Mouse (Mus musculus): ENCODE results near the gene Avpr1a.

Gene Avpr1a

GRCm38 (mm10) chr10:122447861-122448716 is at the start of gene Avpr1a:
Gene Avpr1a (plus strand): TSS chr10:122448499.
- no peak for DNase-seq (ENCODE audit: low spot score)

- DNase-seq (ENCODE audit: low spot score) = no peak
Observed at GRCm38 (mm10) chr10:122402270-122402669, 46.0 kb upstream of the Avpr1a start.

DNA sequence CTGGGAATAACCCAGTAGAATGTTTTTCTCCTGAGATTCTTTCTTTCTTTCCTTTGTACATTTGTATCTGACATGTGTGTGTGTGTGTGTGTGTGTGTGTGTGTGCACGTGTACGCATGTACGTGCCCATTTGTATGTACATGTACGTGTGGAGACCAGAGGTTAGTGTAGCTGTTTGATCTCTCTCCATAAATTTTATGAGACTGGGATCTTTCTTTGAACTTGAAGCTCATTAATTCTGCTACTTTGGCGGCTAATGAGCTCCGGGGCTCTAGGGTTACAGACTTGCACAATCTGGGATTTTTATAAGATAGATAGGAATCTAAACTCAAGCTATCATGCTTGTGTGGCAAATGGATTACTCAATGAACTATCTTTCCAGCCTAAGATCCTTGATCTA is 42.0 kb upstream of the Avpr1a start:
- no peak for DNase-seq (ENCODE audit: low spot score)

DNA sequence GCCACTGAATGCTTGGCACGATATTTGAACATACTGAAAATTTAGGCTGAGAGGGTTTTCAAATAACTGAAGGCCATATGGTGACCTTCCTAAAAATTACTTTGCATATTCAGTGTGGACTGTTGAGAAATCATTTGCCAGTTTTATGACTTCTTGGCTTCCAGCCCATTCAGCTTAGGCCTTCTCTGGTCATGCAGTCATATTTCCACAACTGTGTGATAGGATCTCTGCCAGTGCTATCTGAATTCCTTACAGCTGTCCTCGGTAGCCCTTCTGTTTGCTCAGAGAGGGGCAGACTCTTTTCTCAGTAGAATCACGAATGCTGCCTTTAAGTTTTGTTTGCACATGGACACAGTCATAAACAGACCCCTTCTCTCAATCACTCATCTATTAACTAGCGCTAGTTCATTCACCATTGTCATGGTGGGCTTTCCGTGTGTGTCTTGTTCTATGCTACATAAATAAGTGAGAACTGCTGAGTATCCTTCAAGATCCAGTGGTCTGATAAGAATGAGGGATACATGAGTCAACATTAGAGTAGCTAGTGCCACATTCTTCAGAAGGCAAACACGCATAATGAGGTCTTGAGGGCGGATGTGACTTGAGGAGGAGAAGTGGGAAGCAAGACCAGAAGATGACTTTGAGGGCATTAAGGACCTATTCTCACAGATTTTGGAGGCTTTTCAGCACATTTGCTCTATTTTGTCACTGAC is 39.4 kb upstream of the Avpr1a start:
- DNase-seq (ENCODE audit: low spot score) = peak; percentile 37

- DNase-seq (ENCODE audit: low spot score) = no peak
Observed at GRCm38 (mm10) chr10:122410791-122411190, 37.5 kb upstream of the Avpr1a start.

GRCm38 (mm10) chr10:122432690-122433089 is 15.6 kb upstream of the Avpr1a start:
- DNase-seq (ENCODE audit: low spot score) = no peak

DNA sequence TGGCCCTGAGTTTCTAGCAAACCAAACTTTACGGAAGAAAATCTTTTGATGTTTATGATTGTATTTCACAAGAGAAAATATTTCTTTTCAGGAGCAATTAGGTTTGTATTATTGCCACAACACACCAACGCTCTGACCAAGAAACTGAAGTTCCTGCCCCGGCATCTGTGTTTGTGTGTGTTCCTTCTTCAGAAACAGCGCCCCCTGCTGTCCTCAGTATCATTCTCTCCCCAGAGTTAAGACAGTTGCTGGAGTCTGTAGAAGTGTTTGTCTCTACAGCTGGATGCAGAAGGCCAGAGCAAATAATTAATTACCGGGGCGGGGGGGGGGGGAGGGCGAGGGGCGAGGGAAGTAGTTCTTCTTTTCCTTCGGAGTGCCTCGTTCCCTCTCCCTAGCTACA is 1.0 kb upstream of the Avpr1a start:
- DNase-seq (ENCODE audit: low spot score) = no peak

- no peak for DNase-seq (ENCODE audit: low spot score)
Observed at GRCm38 (mm10) chr10:122448717-122449611, 665 bp downstream of the Avpr1a start.

DNA sequence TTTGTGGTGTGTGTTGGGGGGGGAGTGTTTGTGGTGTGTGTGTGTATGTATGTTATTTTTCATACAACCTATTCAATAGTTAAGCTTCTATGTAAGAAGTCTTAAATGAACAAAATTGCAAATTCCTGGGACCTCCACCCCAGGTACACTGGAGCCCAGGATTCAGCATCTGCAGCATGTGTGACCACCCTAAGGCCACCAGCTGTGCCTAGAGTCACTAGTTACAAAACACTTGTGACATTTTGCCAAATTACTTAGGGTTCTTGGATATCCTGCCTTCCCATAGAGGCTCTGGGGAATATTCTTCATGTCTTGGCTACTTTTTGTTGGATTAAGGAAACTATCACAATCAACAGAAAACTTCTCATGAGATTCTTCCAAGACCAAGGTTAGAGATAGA is 1.6 kb downstream of the Avpr1a start:
- no peak for DNase-seq (ENCODE audit: low spot score)

DNA sequence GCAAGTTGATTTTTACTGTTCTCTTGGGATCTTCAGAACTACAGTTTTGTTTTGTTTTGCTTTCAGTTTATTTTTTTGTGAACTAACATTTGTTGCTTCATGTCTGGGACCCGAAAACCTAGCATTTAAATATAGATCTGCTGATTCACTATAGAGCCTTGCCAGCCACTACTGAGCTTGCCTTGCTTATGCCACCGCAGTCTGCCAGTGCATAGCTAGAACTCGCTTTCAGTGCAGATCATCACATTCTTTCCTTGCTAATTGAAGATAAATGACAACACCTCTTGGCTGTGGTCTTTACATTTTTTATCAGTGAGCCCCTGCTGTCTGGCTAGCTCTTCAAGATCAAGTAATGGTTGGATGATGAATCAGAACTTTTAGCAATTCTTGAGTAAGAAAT is 5.2 kb downstream of the Avpr1a start:
- no peak for DNase-seq (ENCODE audit: low spot score)

DNA sequence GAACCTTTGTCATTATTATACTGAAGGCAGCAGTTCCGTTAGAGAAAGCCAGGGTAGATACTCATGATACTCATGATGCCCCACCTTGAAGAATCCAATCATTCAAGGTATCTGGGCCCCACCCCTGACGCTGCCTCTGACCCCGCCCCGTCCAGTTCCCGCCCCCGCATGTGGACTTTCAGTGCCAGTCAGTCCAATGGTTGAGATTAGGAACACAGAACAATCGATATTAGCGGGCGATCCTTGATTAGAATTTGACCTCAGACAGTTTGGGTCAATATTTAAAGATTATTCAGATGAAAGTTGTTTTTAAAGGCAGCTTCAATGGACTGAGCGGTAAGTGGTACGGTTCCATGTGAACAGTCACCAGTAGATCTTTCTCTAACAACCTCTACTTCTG is 7.5 kb downstream of the Avpr1a start:
- no peak for DNase-seq (ENCODE audit: low spot score)

DNA sequence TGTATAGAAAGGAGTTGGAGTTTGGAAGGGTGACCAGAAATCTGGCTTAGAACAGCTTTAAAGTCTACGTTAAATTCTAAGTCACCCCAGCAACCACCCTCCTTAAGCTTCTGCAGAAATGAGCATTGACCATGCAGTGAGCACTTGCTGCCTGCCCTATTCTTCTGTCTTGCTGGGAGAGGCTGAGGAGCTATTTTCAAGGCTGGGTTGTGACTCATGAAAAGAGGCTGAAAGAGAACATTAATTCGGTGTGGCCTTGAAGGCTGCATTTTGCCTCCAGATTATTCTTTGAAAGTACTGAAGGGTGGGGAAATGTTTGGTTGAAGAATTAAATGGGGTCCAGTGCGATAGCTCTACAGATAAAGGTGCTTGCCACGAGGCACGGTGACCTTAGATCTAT is 28.5 kb downstream of the Avpr1a start:
- no peak for DNase-seq (ENCODE audit: low spot score)

DNA sequence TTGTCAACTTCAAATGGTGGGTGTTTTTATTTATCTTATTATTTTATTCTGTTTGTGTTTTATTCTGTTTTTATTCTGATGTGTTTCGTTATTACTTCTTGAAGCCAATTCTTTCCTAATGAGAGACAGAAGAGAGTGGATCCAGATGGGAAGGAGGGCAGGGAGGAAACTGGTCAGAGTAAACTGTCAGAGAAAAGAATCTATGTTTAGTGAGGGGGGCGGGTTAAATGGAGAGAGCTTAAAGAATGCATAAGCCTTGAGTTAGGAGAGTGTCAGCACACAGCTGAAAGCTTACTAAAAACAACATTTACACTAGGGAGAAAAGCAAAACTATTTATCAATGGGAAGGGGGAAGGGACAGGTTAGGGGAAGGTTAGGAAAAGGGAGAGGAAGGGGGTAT is 50.3 kb downstream of the Avpr1a start:
- DNase-seq (ENCODE audit: low spot score) = no peak

DNA sequence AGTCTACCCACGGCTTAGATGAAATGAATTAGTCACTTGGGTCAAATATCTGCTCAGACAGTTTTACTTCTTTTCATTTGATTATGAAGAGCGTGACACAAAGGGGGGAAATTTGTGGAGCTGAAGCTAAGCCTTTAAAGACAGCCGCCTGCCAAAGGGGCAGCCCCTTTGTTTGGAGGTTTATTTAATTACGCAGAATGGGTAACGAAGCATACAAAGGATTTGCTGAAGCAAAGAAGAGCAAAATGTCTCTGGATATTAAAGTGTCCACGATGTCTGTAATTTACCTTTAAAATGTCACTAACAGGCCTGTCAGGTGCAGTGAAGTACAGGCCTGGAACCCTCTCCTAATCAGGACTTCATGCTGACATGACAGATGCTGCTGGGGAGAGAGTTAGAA is 51.0 kb downstream of the Avpr1a start:
- no peak for DNase-seq (ENCODE audit: low spot score)

Data from ovary, adult 18-20 months (tissue).